Mouse (Mus musculus) heart, postnatal 0 days (tissue): ENCODE measurements around the gene Iffo2.

Experiments
- CTCF ChIP-seq: IDR thresholded peaks from 2 replicates; pipeline ENCODE4 v1.5.1; 2016; ENCODE audit warnings: antibody characterized with exemption, control low read depth, low read depth
- EP300 ChIP-seq: IDR thresholded peaks from 2 replicates; pipeline ENCODE4 v1.6.1; 2016; ENCODE audit warnings: antibody characterized with exemption, low read depth

- TF ChIP-seq CTCF = no peak
- TF ChIP-seq EP300 = no peak
Measured at GRCm38 (mm10) chr4:139589351-139590027, 59.1 kb downstream of the Iffo2 start.
